18 mouse cellular contexts compared by ENCODE assay signal in genomic region chr6:55145285-55145684, GRCm38 (mm10). TPM values are rescaled to one million over a fixed set of nuclear protein-coding genes. Genes with fewer than 3 reads are reported as not detected.
A peak's percentile ranks its signal among the peaks of the same experiment; 100 is the strongest.
DNase-seq lines count a peak whose midpoint lies in the region; ATAC-seq and TF ChIP-seq lines count a peak whose summit lies in the region.
"Had no signal": no experiment of that assay in that cellular context is flagged by ENCODE, and none has a peak within 500 bp of the region (broad histone marks: within the 10 kb centered on the region; RNA-seq: fewer than 3 reads in every experiment).

No protein-coding gene starts in this region.

- no peak for TF ChIP-seq CTCF in left cerebral cortex, adult 2 months (IDR thresholded peaks at IDR 0.05)

- no peaks in the 10 kb centered on the region for H3K4me1 ChIP-seq in kidney, embryonic 16.5 days (ENCODE audit: insufficient read depth, low read length)
- H3K4me1 ChIP-seq: embryonic facial prominence, embryonic 13.5 days; intestine, embryonic 15.5 days; limb, embryonic 13.5 days; megakaryocyte, embryonic 14.5 days had no signal

- no peaks in the 10 kb centered on the region for H3K36me3 ChIP-seq in kidney, embryonic 16.5 days (ENCODE audit: insufficient read depth, low read length)
- H3K36me3 ChIP-seq: embryonic facial prominence, embryonic 13.5 days; forebrain, embryonic 12.5 days; hindbrain, embryonic 10.5 days; intestine, embryonic 15.5 days; limb, embryonic 13.5 days had no signal

- no peaks in the 10 kb centered on the region for H3K27me3 ChIP-seq in kidney, embryonic 16.5 days (ENCODE audit: insufficient read depth, low read length)
- H3K27me3 ChIP-seq: embryonic facial prominence, embryonic 13.5 days; forebrain, embryonic 12.5 days; intestine, embryonic 15.5 days; limb, embryonic 13.5 days had no signal

- intact Hi-C loops in gastrocnemius, postnatal 36 days (cut with DNase I), result no loop called here
- intact Hi-C loops in left cerebral cortex, adult 2 months (cut with DNase I), result no loop called here

- no peak overlapping the region for H3K4me2 ChIP-seq in kidney, embryonic 16.5 days (replicated peaks; ENCODE audit: low read depth, low read length)
- H3K4me2 ChIP-seq: embryonic facial prominence, embryonic 13.5 days; forebrain, embryonic 12.5 days; intestine, embryonic 15.5 days; limb, embryonic 13.5 days had no signal

- no peak overlapping the region for H3K4me3 ChIP-seq in kidney, embryonic 16.5 days (ENCODE audit: low read length)
- H3K4me3 ChIP-seq in left cerebral cortex, adult 2 months, result no peak overlapping the region
- H3K4me3 ChIP-seq: embryonic facial prominence, embryonic 13.5 days; forebrain, embryonic 12.5 days; hindbrain, embryonic 10.5 days; intestine, embryonic 15.5 days; limb, embryonic 13.5 days; megakaryocyte, embryonic 14.5 days had no signal

- peak; percentile 23 for DNase-seq in gastrocnemius, postnatal 25 days
- DNase-seq in gastrocnemius, postnatal 36 days, result no peak
- peak; percentile 42 for DNase-seq in lung, postnatal 10 days
- DNase-seq in lung, adult 18-20 months, result no peak
- no peak for DNase-seq in natural killer cell, adult 2 months (ENCODE audit: low spot score in 2 of 2)
- DNase-seq in cerebellum, adult 18-20 months, result no peak
- DNase-seq in left cerebral cortex, adult 2 months (ENCODE audit: extremely low spot score in 1 of 2, low spot score in 2 of 2), result no peak
- DNase-seq: adrenal gland, postnatal 25 days; cerebellum, postnatal 36 days had no signal

- peaks cover 5% of the 10 kb centered on the region; the same call in 1 of the 2 replicates for H3K9me3 ChIP-seq in kidney, embryonic 16.5 days (ENCODE audit: low read length)
- H3K9me3 ChIP-seq: intestine, embryonic 15.5 days; limb, embryonic 13.5 days had no signal

- peak; percentile 19; the same call in 1 of the 2 replicates for ATAC-seq in kidney, embryonic 16.5 days (ENCODE audit: low FRiP score, low TSS enrichment)
- ATAC-seq: intestine, embryonic 15.5 days had no signal

- no peak overlapping the region for H3K27ac ChIP-seq in kidney, embryonic 16.5 days (ENCODE audit: low read length)
- H3K27ac ChIP-seq in left cerebral cortex, adult 2 months, result no peak overlapping the region
- H3K27ac ChIP-seq: embryonic facial prominence, embryonic 13.5 days; forebrain, embryonic 12.5 days; intestine, embryonic 15.5 days; limb, embryonic 13.5 days had no signal

- 51% methylated on average over 5 of the region's 5 CpGs for WGBS in kidney, embryonic 16.5 days

- no peak overlapping the region for H3K9ac ChIP-seq in kidney, embryonic 16.5 days (replicated peaks; ENCODE audit: low read length)
- H3K9ac ChIP-seq: embryonic facial prominence, embryonic 13.5 days; forebrain, embryonic 12.5 days; intestine, embryonic 15.5 days; limb, embryonic 13.5 days had no signal

RNA-seq across cellular contexts. Expression of gene Crhr2, which starts 12.5 kb away (rescaled TPM):
- 10 to 100 TPM; 18.3 to 21.7 TPM for total RNA-seq in gastrocnemius, postnatal 25 days (2021)
- total RNA-seq in gastrocnemius, postnatal 36 days (2021), result 10 to 100 TPM; 19.5 to 20.8 TPM
- 0.11 and 0.12 TPM in 2 replicates for polyA plus RNA-seq in kidney, embryonic 16.5 days (2015; fragmentation: Nextera tagmentation; extraction: Ambion mirVana)
- total RNA-seq in left cerebral cortex, adult 2 months (2021), result 1 to 10 TPM; 2.7 to 2.9 TPM
- total RNA-seq: adrenal gland, postnatal 25 days; MEL had no signal
- polyA plus RNA-seq: embryonic facial prominence, embryonic 13.5 days had no signal

RNA-seq across cellular contexts. Expression of gene Inmt, which starts 29.6 kb away (rescaled TPM):
- total RNA-seq in gastrocnemius, postnatal 25 days (2021), result 1 to 10 TPM; 4.3 to 5.7 TPM
- total RNA-seq in gastrocnemius, postnatal 36 days (2021), result 10 to 100 TPM in 1 of 2 experiments, 1 to 10 TPM in 1; 7.3 to 10.8 TPM
- 11.2 and 13.8 TPM in 2 replicates for polyA plus RNA-seq in kidney, embryonic 16.5 days (2015; fragmentation: Nextera tagmentation; extraction: Ambion mirVana)
- total RNA-seq in left cerebral cortex, adult 2 months (2021), result 1 to 10 TPM; 1.1 to 2.1 TPM
- polyA plus RNA-seq: neural tube, embryonic 14.5 days had no signal

RNA-seq across cellular contexts. Expression of gene Mindy4, which starts 57.9 kb away (rescaled TPM):
- total RNA-seq in gastrocnemius, postnatal 25 days (2021), result 1 to 10 TPM; 1.8 to 2.3 TPM
- total RNA-seq in gastrocnemius, postnatal 36 days (2021), result 1 to 10 TPM; 3.0 to 3.4 TPM
- polyA plus RNA-seq in kidney, embryonic 16.5 days (2015; fragmentation: Nextera tagmentation; extraction: Ambion mirVana), result 17.0 and 19.3 TPM in 2 replicates
- total RNA-seq in left cerebral cortex, adult 2 months (2021), result 10 to 100 TPM; 10.2 to 11.0 TPM

Comparison
In these comparisons a context has a peak if more than half of its experiments do, and no peak if none do; other contexts are left out.
1. DNase-seq: peak in gastrocnemius, postnatal 25 days (single experiment) and lung, postnatal 10 days (single experiment); none in gastrocnemius, postnatal 36 days (0 of 2), lung, adult 18-20 months (0 of 2), natural killer cell, adult 2 months (0 of 2), cerebellum, adult 18-20 months (0 of 2) and left cerebral cortex, adult 2 months (0 of 2).
2. RNA of gene Crhr2, which starts 12.5 kb away (total RNA-seq): 18.3 to 21.7 TPM in gastrocnemius, postnatal 25 days and 19.5 to 20.8 TPM in gastrocnemius, postnatal 36 days; 2.7 to 2.9 TPM in left cerebral cortex, adult 2 months; every median in the first group is over 4 times any median in the second.